ENCODE assay signal across 8 mouse cellular contexts in the genomic region with DNA sequence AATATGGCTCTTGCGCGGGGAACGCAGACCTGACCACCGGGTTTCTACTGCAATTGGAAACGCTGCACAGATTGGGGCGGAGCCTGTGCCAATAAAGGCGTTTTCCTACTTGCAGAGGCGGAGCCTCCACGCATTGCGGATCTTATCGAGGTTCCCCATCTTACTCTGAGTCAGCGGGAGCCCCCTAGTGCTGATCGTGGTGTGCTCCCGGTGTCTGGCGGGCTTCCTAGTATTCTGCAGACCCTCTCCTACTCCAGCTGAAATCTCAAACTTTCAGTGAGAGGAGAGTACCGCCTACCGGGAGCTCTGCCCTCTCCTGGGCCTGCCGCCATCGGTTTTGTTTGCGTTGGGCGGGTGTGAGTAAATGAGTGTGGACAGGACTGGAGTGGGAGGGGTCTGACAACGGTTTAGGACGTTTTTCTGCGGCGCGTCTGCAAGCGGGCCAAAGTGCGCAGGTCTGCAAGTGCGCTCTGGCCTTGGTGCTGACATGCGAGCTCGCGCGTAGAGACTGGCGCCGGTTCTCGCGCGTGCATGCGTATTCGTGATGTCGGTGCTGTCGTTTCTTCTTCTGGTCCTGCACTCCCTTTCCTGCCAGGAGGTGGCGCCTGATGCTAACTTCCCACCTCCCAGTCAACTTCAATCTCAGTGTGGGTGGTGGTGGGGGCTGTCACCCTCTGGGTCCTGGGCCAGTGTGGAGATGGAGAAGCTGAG. TPM values are rescaled to one million over a fixed set of nuclear protein-coding genes. Genes with fewer than 3 reads are reported as not detected.
DNase-seq lines count a peak whose midpoint lies in the region; ATAC-seq and TF ChIP-seq lines count a peak whose summit lies in the region.

No protein-coding gene starts in this region.

- peak; percentile 72 for DNase-seq in c-Kit-positive CD71-negative TER-119-negative erythroid progenitor cells, embryonic 14.5 days (ENCODE audit: low read depth)
- DNase-seq in forebrain, embryonic 10.5 days (ENCODE audit: extremely low spot score, low spot score) = peak; percentile 92
- peak; percentile 96 for DNase-seq in kidney, postnatal 0 days (ENCODE audit: low spot score)
- peak; percentile 79 for DNase-seq in liver, embryonic 11.5 days (ENCODE audit: low spot score)
- DNase-seq in splenic B cell, adult 2 months (ENCODE audit: low read depth, low spot score) = peak; percentile 78

- no peaks in the 10 kb centered on the region for H3K9me3 ChIP-seq in forebrain, embryonic 10.5 days
- H3K9me3 ChIP-seq in heart, embryonic 14.5 days (ENCODE audit: control insufficient read depth, low read length) = no peaks in the 10 kb centered on the region
- H3K9me3 ChIP-seq in kidney, postnatal 0 days (replicated peaks; ENCODE audit: low read length) = no peaks in the 10 kb centered on the region
- H3K9me3 ChIP-seq in liver, embryonic 11.5 days (ENCODE audit: control insufficient read depth, low read length) = no peaks in the 10 kb centered on the region

- H3K9ac ChIP-seq in heart, embryonic 14.5 days (ENCODE audit: low read length) = no peak overlapping the region
- no peak overlapping the region for H3K9ac ChIP-seq in kidney, postnatal 0 days (ENCODE audit: low read depth, low read length)
- no peak overlapping the region for H3K9ac ChIP-seq in liver, embryonic 11.5 days (ENCODE audit: low read depth, low read length)

- peak overlapping the region; percentile 56 for H3K4me3 ChIP-seq in forebrain, embryonic 10.5 days
- peak overlapping the region; percentile 29 to 34 for H3K4me3 ChIP-seq in heart, embryonic 14.5 days (ENCODE audit: control insufficient read depth in 1 of 2, insufficient read depth in 1 of 2, low read depth in 1 of 2, low read length in 2 of 2)
- H3K4me3 ChIP-seq in kidney, postnatal 0 days (replicated peaks; ENCODE audit: low read depth, low read length) = peak overlapping the region; percentile 12; the same call in 1 of the 2 replicates
- peak overlapping the region; percentile 44 for H3K4me3 ChIP-seq in liver, embryonic 11.5 days (ENCODE audit: low read depth, low read length)
- H3K4me3 ChIP-seq in myocyte = peak overlapping the region; percentile 1

- peak; percentile 80 for TF ChIP-seq CTCF in kidney, postnatal 0 days (IDR thresholded peaks at IDR 0.05; ENCODE audit: low read depth)

- no peak for TF ChIP-seq POLR2A in myocyte (IDR thresholded peaks at IDR 0.05; ENCODE audit: insufficient read length, low read depth)

- peaks cover 49% of the 10 kb centered on the region for H3K4me1 ChIP-seq in forebrain, embryonic 10.5 days
- peaks cover 5% of the 10 kb centered on the region in 2 experiments; a peak in 3 of 4 replicates for H3K4me1 ChIP-seq in heart, embryonic 14.5 days (ENCODE audit: control insufficient read depth in 2 of 2, insufficient read depth in 2 of 2, low read length in 2 of 2)
- H3K4me1 ChIP-seq in kidney, postnatal 0 days (replicated peaks; ENCODE audit: insufficient read depth, low read length) = peaks cover 6% of the 10 kb centered on the region; the same call in 1 of the 2 replicates
- no peaks in the 10 kb centered on the region for H3K4me1 ChIP-seq in liver, embryonic 11.5 days (replicated peaks; ENCODE audit: control insufficient read depth, insufficient read depth, low read length)

- no peaks in the 10 kb centered on the region for H3K79me2 ChIP-seq in myocyte (ENCODE audit: control insufficient read depth, insufficient read depth)

- peaks cover 82% of the 10 kb centered on the region for H3K27me3 ChIP-seq in forebrain, embryonic 10.5 days (ENCODE audit: poor library complexity, severe bottlenecking)
- H3K27me3 ChIP-seq in heart, embryonic 14.5 days (ENCODE audit: control insufficient read depth, insufficient read depth, low read length) = peaks cover 61% of the 10 kb centered on the region
- H3K27me3 ChIP-seq in kidney, postnatal 0 days (ENCODE audit: insufficient read depth, low read length) = peaks cover 10% of the 10 kb centered on the region; the same call in 1 of the 2 replicates
- peaks cover 42% of the 10 kb centered on the region for H3K27me3 ChIP-seq in liver, embryonic 11.5 days (replicated peaks; ENCODE audit: control insufficient read depth, insufficient read depth, low read length)
- H3K27me3 ChIP-seq in myocyte (ENCODE audit: control insufficient read depth, insufficient read depth, insufficient read length) = peaks cover 29% of the 10 kb centered on the region
- H3K27me3 ChIP-seq in splenic B cell, adult 2 months (ENCODE audit: control insufficient read depth, insufficient read depth, low read length, poor library complexity, severe bottlenecking) = no peaks in the 10 kb centered on the region

- H3K27ac ChIP-seq in forebrain, embryonic 10.5 days = peak overlapping the region; percentile 77
- H3K27ac ChIP-seq in heart, embryonic 14.5 days (replicated peaks in 1 of 2; ENCODE audit: control insufficient read depth in 1 of 2, insufficient read depth in 1 of 2, low read depth in 2 of 2, low read length in 2 of 2) = no peak overlapping the region
- H3K27ac ChIP-seq in kidney, postnatal 0 days = no peak overlapping the region
- no peak overlapping the region for H3K27ac ChIP-seq in liver, embryonic 11.5 days (ENCODE audit: low read depth, low read length)

- WGBS in forebrain, embryonic 10.5 days = under 1% methylated on average over 43 of the region's 43 CpGs
- WGBS in heart, embryonic 14.5 days = under 1% methylated on average over 43 of the region's 43 CpGs
- WGBS in kidney, postnatal 0 days = under 1% methylated on average over 43 of the region's 43 CpGs
- under 1% methylated on average over 43 of the region's 43 CpGs for WGBS in liver, embryonic 11.5 days

- ATAC-seq in CD4-positive, CD25-positive, alpha-beta regulatory T cell, adult 4 months = peak; percentile 60
- peak; percentile 75 for ATAC-seq in heart, embryonic 14.5 days (ENCODE audit: insufficient number of reproducible peaks, insufficient read depth, low FRiP score, low read depth)
- peak; percentile 81 for ATAC-seq in kidney, postnatal 0 days (replicated peaks; ENCODE audit: low FRiP score, low read depth)
- peak; percentile 70 for ATAC-seq in liver, embryonic 11.5 days (replicated peaks; ENCODE audit: low FRiP score)

- H3ac ChIP-seq in myocyte (ENCODE audit: control insufficient read depth, insufficient read length) = no peak overlapping the region

- no peaks in the 10 kb centered on the region for H3K36me3 ChIP-seq in forebrain, embryonic 10.5 days (replicated peaks)
- H3K36me3 ChIP-seq in heart, embryonic 14.5 days (ENCODE audit: control insufficient read depth, insufficient read depth, low read length) = no peaks in the 10 kb centered on the region
- no peaks in the 10 kb centered on the region for H3K36me3 ChIP-seq in kidney, postnatal 0 days (ENCODE audit: insufficient read depth, low read length)
- no peaks in the 10 kb centered on the region for H3K36me3 ChIP-seq in liver, embryonic 11.5 days (ENCODE audit: control insufficient read depth, insufficient read depth, low read length)
- H3K36me3 ChIP-seq in myocyte (ENCODE audit: control insufficient read depth, insufficient read depth) = no peaks in the 10 kb centered on the region
- no peaks in the 10 kb centered on the region for H3K36me3 ChIP-seq in splenic B cell, adult 2 months (ENCODE audit: control insufficient read depth, insufficient read depth, low read length, poor library complexity, severe bottlenecking)

- H3K4me2 ChIP-seq in heart, embryonic 14.5 days (ENCODE audit: low read length) = peak overlapping the region; percentile 67
- H3K4me2 ChIP-seq in kidney, postnatal 0 days (ENCODE audit: low read length) = peak overlapping the region; percentile 60
- peak overlapping the region; percentile 66 for H3K4me2 ChIP-seq in liver, embryonic 11.5 days
- H3K4me2 ChIP-seq in myocyte (ENCODE audit: low read depth) = peak overlapping the region; percentile 77

RNA-seq across cellular contexts. Expression of a gene that starts 8.2 kb away (rescaled TPM):
- 1 to 10 TPM in 1 of 2 experiments, under 1 TPM in 1; 0.30 to 1.1 TPM for polyA plus RNA-seq in CD4-positive, CD25-positive, alpha-beta regulatory T cell, adult 4 months (2017; shearing (Covaris generic))
- 1.1 and 1.8 TPM in 2 replicates for polyA plus RNA-seq in forebrain, embryonic 10.5 days (2016; fragmentation: Nextera tagmentation; extraction: Ambion mirVana)
- polyA plus RNA-seq in heart, embryonic 14.5 days (2014; fragmentation: Nextera tagmentation; extraction: Ambion mirVana) = not detected in 2 replicates
- not detected in 2 replicates for polyA plus RNA-seq in kidney, postnatal 0 days (2015; fragmentation: Nextera tagmentation; extraction: Ambion mirVana)
- not detected in 2 replicates for polyA plus RNA-seq in liver, embryonic 11.5 days (2014; fragmentation: Nextera tagmentation; extraction: Ambion mirVana)
- not detected for polyA plus RNA-seq in myocyte (2012; fragmentation: generic; extraction: Trizol)

RNA-seq across cellular contexts. Expression of a gene that starts 8.5 kb away (rescaled TPM):
- polyA plus RNA-seq in CD4-positive, CD25-positive, alpha-beta regulatory T cell, adult 4 months (2017; shearing (Covaris generic)) = not detected
- polyA plus RNA-seq in forebrain, embryonic 10.5 days (2016; fragmentation: Nextera tagmentation; extraction: Ambion mirVana) = 0.56 and 0.57 TPM in 2 replicates
- 0.08 and 0.12 TPM in 2 replicates for polyA plus RNA-seq in heart, embryonic 14.5 days (2014; fragmentation: Nextera tagmentation; extraction: Ambion mirVana)
- 0.13 and 0.14 TPM in 2 replicates for polyA plus RNA-seq in kidney, postnatal 0 days (2015; fragmentation: Nextera tagmentation; extraction: Ambion mirVana)
- 0.29 and 0.30 TPM in 2 replicates for polyA plus RNA-seq in liver, embryonic 11.5 days (2014; fragmentation: Nextera tagmentation; extraction: Ambion mirVana)
- 0.11 TPM for polyA plus RNA-seq in myocyte (2012; fragmentation: generic; extraction: Trizol)

RNA-seq across cellular contexts. Expression of a gene that starts 25.6 kb away (rescaled TPM):
- polyA plus RNA-seq in CD4-positive, CD25-positive, alpha-beta regulatory T cell, adult 4 months (2017; shearing (Covaris generic)) = not detected
- not detected in 2 replicates for polyA plus RNA-seq in forebrain, embryonic 10.5 days (2016; fragmentation: Nextera tagmentation; extraction: Ambion mirVana)
- polyA plus RNA-seq in heart, embryonic 14.5 days (2014; fragmentation: Nextera tagmentation; extraction: Ambion mirVana) = not detected in 2 replicates
- not detected in 2 replicates for polyA plus RNA-seq in kidney, postnatal 0 days (2015; fragmentation: Nextera tagmentation; extraction: Ambion mirVana)
- polyA plus RNA-seq in liver, embryonic 11.5 days (2014; fragmentation: Nextera tagmentation; extraction: Ambion mirVana) = not detected in 2 replicates
- not detected for polyA plus RNA-seq in myocyte (2012; fragmentation: generic; extraction: Trizol)

RNA-seq across cellular contexts. Expression of a gene that starts 31.0 kb away (rescaled TPM):
- polyA plus RNA-seq in CD4-positive, CD25-positive, alpha-beta regulatory T cell, adult 4 months (2017; shearing (Covaris generic)) = 1 to 10 TPM; 2.1 to 2.7 TPM
- polyA plus RNA-seq in forebrain, embryonic 10.5 days (2016; fragmentation: Nextera tagmentation; extraction: Ambion mirVana) = 7.9 and 9.5 TPM in 2 replicates
- polyA plus RNA-seq in heart, embryonic 14.5 days (2014; fragmentation: Nextera tagmentation; extraction: Ambion mirVana) = 3.5 and 4.2 TPM in 2 replicates
- 12.8 and 13.0 TPM in 2 replicates for polyA plus RNA-seq in kidney, postnatal 0 days (2015; fragmentation: Nextera tagmentation; extraction: Ambion mirVana)
- polyA plus RNA-seq in liver, embryonic 11.5 days (2014; fragmentation: Nextera tagmentation; extraction: Ambion mirVana) = 2.3 and 2.6 TPM in 2 replicates
- polyA plus RNA-seq in myocyte (2012; fragmentation: generic; extraction: Trizol) = 65.3 TPM

RNA-seq across cellular contexts. Expression of a gene that starts 56.9 kb away (rescaled TPM):
- not detected for polyA plus RNA-seq in CD4-positive, CD25-positive, alpha-beta regulatory T cell, adult 4 months (2017; shearing (Covaris generic))
- 0.04 TPM in 1 of 2 replicates, not detected in the other for polyA plus RNA-seq in forebrain, embryonic 10.5 days (2016; fragmentation: Nextera tagmentation; extraction: Ambion mirVana)
- not detected in 2 replicates for polyA plus RNA-seq in heart, embryonic 14.5 days (2014; fragmentation: Nextera tagmentation; extraction: Ambion mirVana)
- 10.0 and 10.9 TPM in 2 replicates for polyA plus RNA-seq in kidney, postnatal 0 days (2015; fragmentation: Nextera tagmentation; extraction: Ambion mirVana)
- 7.4 and 8.3 TPM in 2 replicates for polyA plus RNA-seq in liver, embryonic 11.5 days (2014; fragmentation: Nextera tagmentation; extraction: Ambion mirVana)
- not detected for polyA plus RNA-seq in myocyte (2012; fragmentation: generic; extraction: Trizol)

Comparison
In these comparisons a context has a peak if more than half of its experiments do, and no peak if none do; other contexts are left out.
1. H3K4me3 ChIP-seq: peak in every context shown above with its lines; median percentile 56 in forebrain, embryonic 10.5 days; 44 in liver, embryonic 11.5 days; 32 in heart, embryonic 14.5 days; 12 in kidney, postnatal 0 days; 1 in myocyte.